Mouse (Mus musculus): ENCODE results near the gene Pkn1. TPM values are rescaled to one million over a fixed set of nuclear protein-coding genes. Genes with fewer than 3 reads are reported as not detected.

Pkn1 gene
- polyA plus RNA-seq, 1 experiment from 2014 or later: 26.1 TPM

- ATAC-seq (ENCODE audit: low read depth) (peak; percentile 66; the same call in 1 of the 2 replicates), DNase-seq (ENCODE audit: low spot score) (peak; percentile 54)
- Histone ChIP-seq H3K9ac (ENCODE audit: low read depth, low read length) (no peak overlapping the region), H3K27me3 (replicated peaks; ENCODE audit: control insufficient read depth, insufficient read depth, low read length) (no peaks in the 10 kb centered on the region), H3K4me3 (ENCODE audit: low read depth, low read length) (no peak overlapping the region), H3K36me3 (ENCODE audit: control insufficient read depth, insufficient read depth, low read length) (peaks cover 86% of the 10 kb centered on the region), H3K27ac (replicated peaks; ENCODE audit: low read depth, low read length) (peak overlapping the region; percentile 78), H3K4me2 (ENCODE audit: low read depth, low read length) (0 out of 2 replicates have a peak overlapping the region, but pooled peaks have one; percentile 13), H3K9me3 (ENCODE audit: control insufficient read depth, low read length) (no peaks in the 10 kb centered on the region), H3K4me1 (ENCODE audit: control insufficient read depth, insufficient read depth, low read length) (peaks cover 18% of the 10 kb centered on the region)
- 15% methylated on average over 6 of the region's 6 CpGs for WGBS
These were observed 17.9 kb downstream of the Pkn1 start for GRCm38 (mm10) chr8:83681099-83681498.

- peak overlapping the region; percentile 78 for H3K27ac ChIP-seq (replicated peaks; ENCODE audit: low read depth, low read length)
- H3K4me1 ChIP-seq (ENCODE audit: control insufficient read depth, insufficient read depth, low read length): peaks cover 18% of the 10 kb centered on the region
- DNase-seq (ENCODE audit: low spot score): peak; percentile 84
- H3K4me2 ChIP-seq (ENCODE audit: low read depth, low read length): no peak overlapping the region
- no peak overlapping the region for H3K9ac ChIP-seq (ENCODE audit: low read depth, low read length)
- H3K9me3 ChIP-seq (ENCODE audit: control insufficient read depth, low read length): no peaks in the 10 kb centered on the region
- H3K27me3 ChIP-seq (replicated peaks; ENCODE audit: control insufficient read depth, insufficient read depth, low read length): no peaks in the 10 kb centered on the region
- peaks cover 87% of the 10 kb centered on the region for H3K36me3 ChIP-seq (ENCODE audit: control insufficient read depth, insufficient read depth, low read length)
- H3K4me3 ChIP-seq (ENCODE audit: low read depth, low read length): no peak overlapping the region
- peak; percentile 45; the same call in 1 of the 2 replicates for ATAC-seq (ENCODE audit: low read depth)
- 41% methylated on average over 5 of the region's 5 CpGs for WGBS
These were observed 18.4 kb downstream of the Pkn1 start for GRCm38 (mm10) chr8:83680603-83681002.

DNA sequence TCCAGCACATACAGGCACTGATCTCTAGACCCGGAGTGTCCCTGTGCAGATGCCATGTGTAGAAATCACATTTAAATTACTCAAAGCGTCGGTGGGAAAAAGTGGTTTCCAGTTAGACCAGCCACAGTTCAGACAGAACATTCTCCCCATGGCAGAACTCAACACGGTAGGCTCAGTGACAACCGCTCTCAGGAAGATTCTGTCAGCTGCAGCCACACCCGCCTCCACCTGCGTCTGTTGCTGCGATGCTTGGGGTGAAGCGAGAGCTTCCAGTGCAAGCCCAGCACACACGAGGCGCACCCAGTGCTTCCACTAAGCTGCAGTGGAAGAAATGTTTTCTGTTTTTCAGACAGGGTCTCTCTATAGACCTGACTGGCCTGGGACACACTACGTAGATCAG lies 19.1 kb downstream of the Pkn1 start:
- DNase-seq (ENCODE audit: low spot score) (no peak), ATAC-seq (ENCODE audit: low read depth) (no peak)
- WGBS: 88% methylated on average over 12 of the region's 12 CpGs
- Histone ChIP-seq H3K36me3 (ENCODE audit: control insufficient read depth, insufficient read depth, low read length) (peaks cover 82% of the 10 kb centered on the region), H3K4me1 (ENCODE audit: control insufficient read depth, insufficient read depth, low read length) (peaks cover 18% of the 10 kb centered on the region), H3K4me2 (ENCODE audit: low read depth, low read length) (no peak overlapping the region), H3K9ac (ENCODE audit: low read depth, low read length) (no peak overlapping the region), H3K9me3 (ENCODE audit: control insufficient read depth, low read length) (no peaks in the 10 kb centered on the region), H3K27me3 (replicated peaks; ENCODE audit: control insufficient read depth, insufficient read depth, low read length) (no peaks in the 10 kb centered on the region), H3K27ac (replicated peaks; ENCODE audit: low read depth, low read length) (no peak overlapping the region), H3K4me3 (ENCODE audit: low read depth, low read length) (no peak overlapping the region)

DNA sequence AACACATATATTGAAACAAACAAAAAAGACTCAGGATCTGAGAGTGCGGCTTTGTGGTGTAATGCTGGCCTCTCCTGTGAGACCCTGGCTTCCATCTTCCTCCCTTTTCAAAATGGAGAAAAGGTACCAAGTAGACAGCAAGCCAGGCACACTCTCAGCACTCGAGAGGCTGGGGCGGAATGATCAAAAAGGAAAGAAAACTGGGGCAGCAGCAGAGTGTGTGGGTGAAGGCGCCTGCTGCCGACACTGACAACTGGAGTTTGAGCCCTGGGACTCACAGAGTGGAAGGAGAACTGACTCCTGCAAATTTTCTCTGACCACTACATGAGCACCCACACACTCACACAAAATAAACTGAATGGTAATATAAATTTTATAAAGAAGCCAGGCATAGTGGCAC lies 24.5 kb downstream of the Pkn1 start:
- 90% methylated on average over 5 of the region's 5 CpGs for WGBS
- peaks cover 89% of the 10 kb centered on the region for H3K36me3 ChIP-seq (ENCODE audit: control insufficient read depth, insufficient read depth, low read length)
- H3K4me2 ChIP-seq (ENCODE audit: low read depth, low read length): no peak overlapping the region
- DNase-seq (ENCODE audit: low spot score) (no peak), ATAC-seq (ENCODE audit: low read depth) (no peak)
- no peak overlapping the region for H3K27ac ChIP-seq (replicated peaks; ENCODE audit: low read depth, low read length)
- H3K9me3 ChIP-seq (ENCODE audit: control insufficient read depth, low read length): no peaks in the 10 kb centered on the region
- H3K9ac ChIP-seq (ENCODE audit: low read depth, low read length): no peak overlapping the region
- no peaks in the 10 kb centered on the region for H3K27me3 ChIP-seq (replicated peaks; ENCODE audit: control insufficient read depth, insufficient read depth, low read length)
- no peaks in the 10 kb centered on the region for H3K4me1 ChIP-seq (ENCODE audit: control insufficient read depth, insufficient read depth, low read length)
- H3K4me3 ChIP-seq (ENCODE audit: low read depth, low read length): no peak overlapping the region

DNA sequence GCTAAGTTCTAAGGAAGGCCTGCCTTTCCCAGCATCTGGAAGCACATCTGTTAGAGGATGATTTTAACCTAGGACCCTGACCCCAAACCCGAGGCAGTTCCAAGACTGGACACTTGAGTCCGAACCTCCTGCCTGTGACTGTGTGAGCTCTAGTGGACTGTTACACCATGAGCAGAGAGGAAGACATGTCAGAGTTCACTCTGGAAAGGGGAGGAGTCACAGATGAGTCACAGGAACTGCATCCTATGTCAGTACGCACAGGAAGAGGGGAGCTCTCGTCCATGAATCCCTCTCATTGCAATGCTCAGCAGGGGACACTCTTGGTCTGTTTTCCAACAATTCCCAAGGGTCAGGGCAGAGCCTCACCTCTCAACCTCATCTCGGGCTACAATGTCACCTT lies 26.0 kb downstream of the Pkn1 start:
- no peaks in the 10 kb centered on the region for H3K27me3 ChIP-seq (replicated peaks; ENCODE audit: control insufficient read depth, insufficient read depth, low read length)
- no peak overlapping the region for H3K9ac ChIP-seq (ENCODE audit: low read depth, low read length)
- H3K4me3 ChIP-seq (ENCODE audit: low read depth, low read length): no peak overlapping the region
- no peak for ATAC-seq (ENCODE audit: low read depth)
- no peak for DNase-seq (ENCODE audit: low spot score)
- 43% methylated on average over 5 of the region's 5 CpGs for WGBS
- peaks cover 6% of the 10 kb centered on the region for H3K4me1 ChIP-seq (ENCODE audit: control insufficient read depth, insufficient read depth, low read length)
- no peak overlapping the region for H3K27ac ChIP-seq (replicated peaks; ENCODE audit: low read depth, low read length)
- H3K9me3 ChIP-seq (ENCODE audit: control insufficient read depth, low read length): no peaks in the 10 kb centered on the region
- H3K4me2 ChIP-seq (ENCODE audit: low read depth, low read length): no peak overlapping the region
- H3K36me3 ChIP-seq (ENCODE audit: control insufficient read depth, insufficient read depth, low read length): peaks cover 73% of the 10 kb centered on the region

- no peaks in the 10 kb centered on the region for H3K27me3 ChIP-seq (replicated peaks; ENCODE audit: control insufficient read depth, insufficient read depth, low read length)
- H3K9me3 ChIP-seq (ENCODE audit: control insufficient read depth, low read length): no peaks in the 10 kb centered on the region
- ATAC-seq (ENCODE audit: low read depth) (no peak), DNase-seq (ENCODE audit: low spot score) (no peak)
- peak overlapping the region; percentile 80; the same call in 1 of the 2 replicates for H3K4me2 ChIP-seq (ENCODE audit: low read depth, low read length)
- H3K4me1 ChIP-seq (ENCODE audit: control insufficient read depth, insufficient read depth, low read length): peaks cover 37% of the 10 kb centered on the region
- no peak overlapping the region for H3K4me3 ChIP-seq (ENCODE audit: low read depth, low read length)
- H3K36me3 ChIP-seq (ENCODE audit: control insufficient read depth, insufficient read depth, low read length): peaks cover 50% of the 10 kb centered on the region
- 78% methylated on average over 16 of the region's 16 CpGs for WGBS
- H3K27ac ChIP-seq (replicated peaks; ENCODE audit: low read depth, low read length): no peak overlapping the region
- no peak overlapping the region for H3K9ac ChIP-seq (ENCODE audit: low read depth, low read length)
These were observed 30.0 kb downstream of the Pkn1 start for GRCm38 (mm10) chr8:83669013-83669412.

GRCm38 (mm10) chr8:83668010-83668916 lies 30.7 kb downstream of the Pkn1 start:
- peaks cover 37% of the 10 kb centered on the region for H3K4me1 ChIP-seq (ENCODE audit: control insufficient read depth, insufficient read depth, low read length)
- peak overlapping the region; percentile 40 for H3K4me3 ChIP-seq (ENCODE audit: low read depth, low read length)
- peak overlapping the region; percentile 67 for H3K9ac ChIP-seq (ENCODE audit: low read depth, low read length)
- ATAC-seq (ENCODE audit: low read depth): peak; percentile 69
- no peaks in the 10 kb centered on the region for H3K27me3 ChIP-seq (replicated peaks; ENCODE audit: control insufficient read depth, insufficient read depth, low read length)
- peak overlapping the region; percentile 80 for H3K4me2 ChIP-seq (ENCODE audit: low read depth, low read length)
- H3K36me3 ChIP-seq (ENCODE audit: control insufficient read depth, insufficient read depth, low read length): peaks cover 50% of the 10 kb centered on the region
- WGBS: 29% methylated on average over 53 of the region's 80 CpGs
- no peaks in the 10 kb centered on the region for H3K9me3 ChIP-seq (ENCODE audit: control insufficient read depth, low read length)
- H3K27ac ChIP-seq (replicated peaks; ENCODE audit: low read depth, low read length): no peak overlapping the region
- DNase-seq (ENCODE audit: low spot score): peak; percentile 85

GRCm38 (mm10) chr8:83667526-83667925 lies 31.5 kb downstream of the Pkn1 start:
- no peaks in the 10 kb centered on the region for H3K9me3 ChIP-seq (ENCODE audit: control insufficient read depth, low read length)
- H3K36me3 ChIP-seq (ENCODE audit: control insufficient read depth, insufficient read depth, low read length): peaks cover 42% of the 10 kb centered on the region
- no peak overlapping the region for H3K27ac ChIP-seq (replicated peaks; ENCODE audit: low read depth, low read length)
- peaks cover 40% of the 10 kb centered on the region for H3K4me1 ChIP-seq (ENCODE audit: control insufficient read depth, insufficient read depth, low read length)
- WGBS: 91% methylated on average over 10 of the region's 10 CpGs
- no peaks in the 10 kb centered on the region for H3K27me3 ChIP-seq (replicated peaks; ENCODE audit: control insufficient read depth, insufficient read depth, low read length)
- H3K4me2 ChIP-seq (ENCODE audit: low read depth, low read length): peak overlapping the region; percentile 80
- ATAC-seq (ENCODE audit: low read depth) (no peak), DNase-seq (ENCODE audit: low spot score) (no peak)
- H3K9ac ChIP-seq (ENCODE audit: low read depth, low read length): no peak overlapping the region
- H3K4me3 ChIP-seq (ENCODE audit: low read depth, low read length): peak overlapping the region; percentile 40; the same call in 1 of the 2 replicates

All from embryonic facial prominence, embryonic 14.5 days (tissue).